Mouse (Mus musculus) hindbrain, embryonic 16.5 days (tissue): ENCODE measurements around the gene Cacybp. TPM values are rescaled to one million over a fixed set of nuclear protein-coding genes. Genes with fewer than 3 reads are reported as not detected.

Source experiments
- polyA plus RNA-seq: library from polyadenylated mRNA; unstranded; fragments of >200 nt; fragmentation: Nextera tagmentation; extraction: Ambion mirVana; gene quantifications from 2 replicates; pipeline ENCODE4 v1.2.1, GENCODE M21; 2015

The Cacybp gene
- polyA plus RNA-seq, 1 experiment from 2014 or later = 294 TPM

Other genes with a start within 250 kb of the Cacybp start
- gene 4930523C07Rik, start 168.5 kb downstream of the Cacybp start, polyA plus RNA-seq = 3.3 and 4.2 TPM in 2 replicates
- gene Tnn, start 59.3 kb downstream of the Cacybp start, polyA plus RNA-seq = 0.08 and 0.44 TPM in 2 replicates
- gene Mrps14, start 17.7 kb downstream of the Cacybp start, polyA plus RNA-seq = 129 and 137 TPM in 2 replicates